Mouse (Mus musculus) stomach, postnatal 0 days (tissue): Measurements from ENCODE around the gene Exog.

Source experiments
- CTCF ChIP-seq: IDR thresholded peaks from 2 replicates; pipeline ENCODE4 v1.5.1; 2016; ENCODE audit warnings: antibody characterized with exemption, low read depth, mild to moderate bottlenecking, moderate library complexity
- EP300 ChIP-seq: optimal IDR thresholded peaks from 2 replicates; pipeline ENCODE3; 2016; ENCODE audit warnings: antibody characterized with exemption

DNA sequence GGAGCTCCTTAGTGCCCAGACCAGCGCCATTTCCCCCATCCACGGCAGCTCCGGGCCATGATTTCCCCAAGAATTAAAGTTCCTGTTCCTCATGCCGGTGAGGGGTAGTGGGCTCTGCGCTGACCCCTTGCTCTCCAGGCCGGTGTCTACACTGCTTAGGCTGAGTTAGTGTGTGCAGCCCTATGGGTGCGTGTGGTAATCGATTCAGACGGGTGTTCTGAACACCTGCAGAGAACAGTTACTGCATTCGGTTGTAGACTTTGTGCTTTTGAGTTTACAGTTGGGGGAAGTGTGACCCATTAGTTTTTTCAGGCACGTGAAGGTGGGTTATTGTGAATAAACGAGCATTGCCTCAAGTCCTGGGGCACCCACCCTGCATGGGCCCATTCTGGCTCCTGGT is 6.7 kb upstream of the Exog start:
- TF ChIP-seq CTCF, result no peak
- TF ChIP-seq EP300, result no peak
